Mouse (Mus musculus): ENCODE results near the gene Prx.
"Not testable (repeated sequence)": the region's sequence is repeated elsewhere in the genome, so short reads cannot be mapped to it uniquely, and the experiment has no call there.

The Prx gene

GRCm38 (mm10) chr7:27481627-27481969, 17.5 kb upstream of the Prx start:
- in situ Hi-C loops (cut with MboI, MseI), result loop anchor here (10.0 kb wide), 1 partner anchor 903 kb away; the partner anchor contains the start of gene Zfp36

GRCm38 (mm10) chr7:27483860-27484259, 15.3 kb upstream of the Prx start:
- in situ Hi-C loops (cut with MboI, MseI), result loop anchor here (10.0 kb wide), 1 partner anchor 901 kb away; the partner anchor contains the start of gene Zfp36

- in situ Hi-C loops (cut with MboI, MseI), result loop anchor here (5.0 to 10.0 kb wide), 2 partner anchors 39 to 899 kb away; partner anchors contain the start of genes Blvrb, Sptbn4 and Zfp36
Measured at GRCm38 (mm10) chr7:27486102-27486769, 12.9 kb upstream of the Prx start.

DNA sequence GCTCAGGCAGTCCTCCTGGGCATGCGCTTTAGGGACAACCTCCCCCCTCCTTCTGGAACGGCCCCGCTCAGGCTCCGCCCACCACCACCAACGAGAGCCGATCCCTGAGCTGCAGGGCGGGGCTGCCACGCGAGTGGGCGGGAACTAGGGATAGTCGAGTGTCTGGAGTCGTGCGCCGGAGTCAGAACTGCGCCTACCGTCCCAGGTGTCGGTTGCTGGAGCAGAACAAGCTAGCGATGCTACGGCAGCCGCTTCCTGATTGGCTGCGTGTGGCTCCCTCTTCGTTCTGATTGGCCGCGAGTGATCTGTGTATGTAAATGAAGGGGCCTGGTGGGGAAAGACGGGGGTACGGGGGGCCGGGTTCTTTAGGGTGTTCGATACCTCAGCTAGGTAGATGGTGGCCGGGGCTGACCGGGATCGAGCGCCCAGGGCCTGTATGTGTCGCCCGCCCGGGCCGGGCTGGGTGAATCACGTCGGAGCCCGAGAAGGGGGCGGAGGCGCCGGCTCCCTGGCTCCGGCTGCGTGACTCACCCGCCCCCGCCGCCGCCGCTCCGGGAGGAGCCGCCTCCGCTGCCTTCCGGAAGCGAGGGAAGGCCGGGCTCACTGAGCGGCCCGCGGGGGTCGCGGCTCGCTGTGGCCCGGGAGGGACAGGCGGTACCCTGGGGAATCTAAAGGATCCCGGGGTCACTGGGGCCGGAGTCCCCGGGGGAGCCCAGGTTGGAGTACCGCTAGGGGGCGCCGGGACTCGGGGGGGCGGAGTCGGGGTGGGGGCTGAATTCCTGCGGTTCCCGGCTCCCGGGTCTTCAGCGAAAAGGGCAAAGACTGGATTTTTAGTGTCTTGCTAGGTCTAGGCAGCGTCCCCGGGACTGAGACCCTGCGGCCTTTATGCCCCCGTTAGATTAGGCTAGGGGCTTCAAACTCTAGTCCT, 12.1 kb upstream of the Prx start, which contains the start of gene Sertad1:
TSS of gene Sertad1 (plus strand) at position 141 of the 928 bp plus-strand sequence.
- in situ Hi-C loops (cut with MboI, MseI), result loop anchor here (5.0 to 10.0 kb wide), 2 partner anchors 40 to 898 kb away; partner anchors contain the start of genes Blvrb, Sptbn4 and Zfp36

GRCm38 (mm10) chr7:27487740-27488268, 11.3 kb upstream of the Prx start:
- in situ Hi-C loops (cut with MboI, MseI), result loop anchor here (5.0 to 10.0 kb wide), 2 partner anchors 41 to 897 kb away; partner anchors contain the start of genes Blvrb, Sptbn4 and Zfp36

- in situ Hi-C loops (cut with MboI, MseI), result loop anchor here (5.0 to 10.0 kb wide), 2 partner anchors 42 to 895 kb away; partner anchors contain the start of genes Blvrb, Sptbn4 and Zfp36
Measured at GRCm38 (mm10) chr7:27489270-27489869, 9.8 kb upstream of the Prx start.

GRCm38 (mm10) chr7:27490227-27490542, 8.9 kb upstream of the Prx start:
- in situ Hi-C loops (cut with MboI, MseI), result no loop called here

DNA sequence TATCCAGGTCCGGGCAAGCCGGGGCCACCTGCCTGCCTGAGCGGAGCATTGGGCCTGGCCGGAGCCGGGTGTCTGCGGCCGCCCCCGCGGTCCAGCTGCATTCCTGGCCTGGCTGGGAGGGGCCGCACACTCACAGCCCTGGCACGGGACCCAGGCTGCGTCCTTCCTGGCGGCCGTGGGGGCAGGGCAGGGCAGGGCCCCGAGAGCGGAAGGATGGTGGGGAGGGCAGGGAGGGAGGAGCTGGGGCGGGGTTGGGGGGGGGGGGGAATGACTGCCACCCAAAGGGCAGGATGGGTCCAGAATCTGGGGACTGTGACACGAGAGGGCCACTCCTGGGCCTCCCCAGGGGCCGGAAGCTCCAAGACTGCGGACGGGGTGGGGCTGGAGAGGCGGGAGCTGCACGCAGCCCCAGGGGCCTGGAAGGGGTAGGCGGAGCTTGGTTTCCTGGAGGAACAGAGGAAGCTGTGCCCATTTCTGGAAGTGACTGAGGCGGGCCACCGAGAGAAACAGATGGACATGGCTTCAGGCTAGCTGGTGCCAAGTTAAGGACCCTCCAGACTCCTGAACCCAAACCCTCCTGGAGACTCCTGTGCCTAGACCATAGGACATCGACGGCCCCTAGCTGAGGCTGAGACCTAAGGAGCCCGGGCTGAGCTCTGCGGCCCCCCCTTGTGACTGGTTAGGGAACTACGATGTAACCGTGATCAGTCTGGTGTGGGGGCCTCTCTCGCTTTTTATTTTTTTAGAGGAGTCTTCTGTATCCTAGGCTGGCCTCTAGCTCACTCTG, 8.4 kb upstream of the Prx start:
- in situ Hi-C loops (cut with MboI, MseI), result no loop called here

DNA sequence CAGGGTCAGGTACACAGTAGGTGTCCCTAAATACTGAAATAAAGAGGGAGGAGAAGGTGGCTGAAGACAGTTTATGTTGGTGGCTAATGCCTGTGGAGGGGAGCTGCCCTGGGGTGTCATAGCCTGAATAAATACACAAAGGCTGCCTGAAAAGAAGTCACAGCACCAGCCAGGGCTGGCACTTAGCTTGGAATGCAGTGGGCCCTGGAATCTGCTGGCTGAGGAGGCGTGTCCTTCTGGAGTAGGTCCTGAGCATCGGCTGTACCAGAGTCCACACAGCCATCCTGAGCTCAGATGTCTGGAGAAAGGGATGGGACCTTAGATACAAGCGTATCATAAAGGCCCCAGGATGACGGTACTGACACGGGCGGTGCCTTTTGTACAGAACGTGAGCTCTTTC, 7.3 kb upstream of the Prx start:
- in situ Hi-C loops (cut with MboI, MseI), result no loop called here

DNA sequence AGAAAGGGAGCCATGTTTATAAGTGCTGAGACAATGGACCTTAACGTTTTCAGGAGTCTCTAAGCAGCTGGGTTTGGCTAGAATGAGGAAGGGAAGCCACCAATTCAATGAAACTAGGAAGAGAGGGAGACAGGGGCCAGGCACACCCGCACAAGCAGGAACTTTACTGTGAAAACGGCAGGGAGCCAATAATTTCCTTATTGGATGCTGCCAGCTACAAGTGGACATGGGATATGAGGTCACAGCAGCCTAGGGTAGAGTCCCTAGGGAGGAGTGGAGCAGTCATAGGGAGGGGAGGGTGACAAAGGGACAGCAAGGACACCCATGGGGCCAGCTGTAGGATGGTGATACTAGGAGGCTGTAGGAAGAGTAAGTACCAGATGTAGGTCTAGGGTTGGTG, 6.1 kb upstream of the Prx start:
- in situ Hi-C loops (cut with MboI, MseI), result no loop called here

GRCm38 (mm10) chr7:27493450-27493849, 5.7 kb upstream of the Prx start:
- in situ Hi-C loops (cut with MboI, MseI), result no loop called here

DNA sequence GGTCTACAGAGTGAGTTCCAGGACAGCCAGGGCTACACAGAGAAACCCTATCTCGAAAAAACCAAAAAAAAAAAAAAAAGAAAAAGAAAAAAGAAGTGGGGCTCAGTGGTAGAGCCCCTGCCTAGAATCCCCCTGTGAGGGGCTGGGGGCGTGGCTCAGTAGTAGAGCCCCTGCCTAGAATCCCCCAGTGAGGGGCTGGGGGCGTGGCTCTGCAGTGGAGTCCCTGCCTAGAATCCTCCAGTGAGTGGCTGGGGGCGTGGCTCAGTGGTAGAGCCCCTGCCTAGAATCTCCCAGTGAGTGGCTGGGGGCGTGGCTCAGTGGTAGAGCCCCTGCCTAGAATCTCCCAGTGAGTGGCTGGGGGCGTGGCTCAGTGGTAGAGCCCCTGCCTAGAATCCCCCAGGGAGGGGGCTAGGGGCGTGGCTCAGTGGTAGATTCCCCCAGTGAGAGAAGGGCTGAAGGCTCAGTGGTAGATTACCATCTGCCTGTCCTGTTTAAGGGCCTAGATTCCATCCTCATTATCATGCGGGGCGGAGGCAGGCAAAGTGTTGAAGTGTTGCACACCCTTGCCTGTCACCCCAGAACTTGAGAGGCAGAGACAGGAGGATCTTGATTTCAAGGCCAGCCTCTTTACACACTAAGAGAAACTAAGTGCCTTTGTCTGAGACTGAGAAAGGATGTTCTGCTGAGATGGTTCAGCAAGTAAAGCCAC, 4.3 kb upstream of the Prx start:
- in situ Hi-C loops (cut with MboI, MseI), result not testable (repeated sequence)

DNA sequence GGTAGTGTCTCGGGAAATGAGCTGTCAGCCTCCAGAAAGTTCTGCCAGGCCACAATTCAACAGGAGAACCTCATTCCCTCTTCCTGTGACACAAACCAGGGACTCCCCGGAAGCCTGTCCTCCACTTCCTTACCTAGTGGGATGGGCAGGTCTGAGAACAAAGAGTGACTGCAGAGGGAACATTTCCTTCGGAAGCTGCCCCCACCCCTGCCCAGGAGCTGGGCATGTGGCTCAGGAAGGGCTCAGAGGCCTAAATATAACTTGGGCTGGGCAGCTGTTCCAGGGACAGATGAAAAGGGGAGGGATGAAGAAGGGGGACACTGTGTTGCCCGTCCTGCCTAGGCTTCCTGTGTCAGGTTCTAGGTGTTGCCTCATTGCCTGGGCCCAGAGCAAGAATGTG, 2.5 kb downstream of the Prx start:
- in situ Hi-C loops (cut with MboI, MseI), result no loop called here

DNA sequence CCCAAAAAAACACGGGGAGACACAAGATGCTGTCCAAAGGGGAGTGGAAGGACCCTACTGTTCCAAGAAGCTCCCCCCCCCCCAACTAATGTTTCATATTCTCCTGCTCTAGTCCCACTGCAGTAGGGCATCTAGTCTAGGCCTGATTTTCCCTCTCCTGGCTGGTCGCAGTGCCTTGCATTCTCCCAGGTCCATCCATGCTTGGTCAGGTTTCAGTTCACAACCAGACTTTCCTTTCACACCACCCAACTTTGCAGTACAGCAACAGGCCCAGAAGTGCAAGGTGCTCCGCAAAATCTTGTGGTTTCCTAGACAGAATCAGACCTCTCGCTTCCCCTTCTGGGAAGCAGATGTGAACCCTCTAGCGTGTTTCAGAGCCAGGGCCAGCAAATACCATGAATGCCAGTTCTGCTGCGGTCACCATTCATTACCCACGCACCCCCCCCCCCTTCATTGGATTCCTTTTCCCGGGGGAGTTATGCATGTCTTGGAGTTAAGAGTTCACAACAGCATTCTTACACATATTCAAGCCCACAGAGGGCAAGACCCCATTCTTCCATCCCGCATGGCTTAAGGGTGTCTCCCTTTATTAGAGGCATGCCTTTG, 7.7 kb downstream of the Prx start:
- in situ Hi-C loops (cut with MboI, MseI), result no loop called here

- in situ Hi-C loops (cut with MboI, MseI), result no loop called here
Measured at GRCm38 (mm10) chr7:27507711-27508647, 8.9 kb downstream of the Prx start.

GRCm38 (mm10) chr7:27508648-27509005, 9.5 kb downstream of the Prx start:
- in situ Hi-C loops (cut with MboI, MseI), result no loop called here

GRCm38 (mm10) chr7:27510809-27511208, 11.7 kb downstream of the Prx start:
- in situ Hi-C loops (cut with MboI, MseI), result no loop called here

- in situ Hi-C loops (cut with MboI, MseI), result no loop called here
Measured at GRCm38 (mm10) chr7:27514961-27515360, 15.8 kb downstream of the Prx start.

- in situ Hi-C loops (cut with MboI, MseI), result no loop called here
Measured at GRCm38 (mm10) chr7:27518314-27518713, 19.2 kb downstream of the Prx start.

All from regulatory T cell (primary cell).